Mouse (Mus musculus): ENCODE data around the gene Panx1. TPM values are rescaled to one million over a fixed set of nuclear protein-coding genes. Genes with fewer than 3 reads are reported as not detected.

The Panx1 gene
- polyA plus RNA-seq, 1 experiment from 2014 or later = 12.0 TPM

- H3K27me3 ChIP-seq = no peaks in the 10 kb centered on the region
- POLR2A ChIA-PET = no interaction called here
- ATAC-seq (no peak), DNase-seq (ENCODE audit: low read depth, low spot score) (no peak)
- no peak for TF ChIP-seq CTCF (IDR thresholded peaks at IDR 0.05)
- in situ Hi-C loops (cut with MboI; ENCODE audit: low pct_unique_long_range_greater_than_20kb) = loop anchor here (25.0 kb wide), 1 partner anchor 491 kb away; the partner anchor contains the start of genes Cwc15 and Kdm4d
- CTCF ChIA-PET = interaction anchor here (3.8 kb wide), 1 partner anchor 12 kb away, joined by 17 read pairs; no protein-coding TSS in a partner anchor
Observed at GRCm38 (mm10) chr9:15002995-15003613, 42.2 kb downstream of the Panx1 start.

GRCm38 (mm10) chr9:14998790-14999189, 46.5 kb downstream of the Panx1 start:
- CTCF ChIA-PET = interaction anchor here (1.0 to 1.8 kb wide), 3 partner anchors 12 to 234 kb away, joined by 3 to 7 read pairs (median 5); no protein-coding TSS in a partner anchor
- TF ChIP-seq CTCF (IDR thresholded peaks at IDR 0.05) = no peak
- POLR2A ChIA-PET = no interaction called here
- no peaks in the 10 kb centered on the region for H3K27me3 ChIP-seq
- no peak for ATAC-seq
- no peak for DNase-seq (ENCODE audit: low read depth, low spot score)
- in situ Hi-C loops (cut with MboI; ENCODE audit: low pct_unique_long_range_greater_than_20kb) = no loop called here

GRCm38 (mm10) chr9:14997271-14998055, 47.8 kb downstream of the Panx1 start:
- no peak for TF ChIP-seq CTCF (IDR thresholded peaks at IDR 0.05)
- ATAC-seq = no peak
- peaks cover 3% of the 10 kb centered on the region for H3K27me3 ChIP-seq
- in situ Hi-C loops (cut with MboI; ENCODE audit: low pct_unique_long_range_greater_than_20kb) = no loop called here
- ChIA-PET POLR2A (no interaction called here), CTCF (interaction anchor here (1.2 to 1.8 kb wide), 2 partner anchors 18 to 30 kb away, joined by 3 to 7 read pairs; no protein-coding TSS in a partner anchor)
- no peak for DNase-seq (ENCODE audit: low read depth, low spot score)

- H3K27me3 ChIP-seq = peaks cover 9% of the 10 kb centered on the region
- POLR2A ChIA-PET = no interaction called here
- no peak for ATAC-seq
- CTCF ChIA-PET = no interaction called here
- in situ Hi-C loops (cut with MboI; ENCODE audit: low pct_unique_long_range_greater_than_20kb) = no loop called here
- no peak for DNase-seq (ENCODE audit: low read depth, low spot score)
- TF ChIP-seq CTCF (IDR thresholded peaks at IDR 0.05) = no peak
Observed at GRCm38 (mm10) chr9:14995525-14995924, 49.8 kb downstream of the Panx1 start.

GRCm38 (mm10) chr9:14988606-14989293, 56.5 kb downstream of the Panx1 start:
- no peak for TF ChIP-seq CTCF (IDR thresholded peaks at IDR 0.05)
- H3K27me3 ChIP-seq = peaks cover 9% of the 10 kb centered on the region
- no peak for DNase-seq (ENCODE audit: low read depth, low spot score)
- in situ Hi-C loops (cut with MboI; ENCODE audit: low pct_unique_long_range_greater_than_20kb) = no loop called here
- no peak for ATAC-seq
- ChIA-PET POLR2A (no interaction called here), CTCF (no interaction called here)

GRCm38 (mm10) chr9:14983141-14983540, 62.1 kb downstream of the Panx1 start:
- in situ Hi-C loops (cut with MboI; ENCODE audit: low pct_unique_long_range_greater_than_20kb) = no loop called here
- ATAC-seq = no peak
- DNase-seq (ENCODE audit: low read depth, low spot score) = no peak

GRCm38 (mm10) chr9:14982683-14983082, 62.6 kb downstream of the Panx1 start:
- H3K27me3 ChIP-seq = peaks cover 14% of the 10 kb centered on the region

More at GRCm38 (mm10) chr9:14983141-14983540, 62.1 kb downstream of the Panx1 start:
- ChIA-PET CTCF (no interaction called here), POLR2A (no interaction called here)
- no peak for TF ChIP-seq CTCF (IDR thresholded peaks at IDR 0.05)
- H3K27me3 ChIP-seq = peaks cover 14% of the 10 kb centered on the region

GRCm38 (mm10) chr9:14981539-14982155, 63.6 kb downstream of the Panx1 start:
- no peak for TF ChIP-seq CTCF (IDR thresholded peaks at IDR 0.05)
- ChIA-PET POLR2A (no interaction called here), CTCF (no interaction called here)
- ATAC-seq (no peak), DNase-seq (ENCODE audit: low read depth, low spot score) (no peak)
- in situ Hi-C loops (cut with MboI; ENCODE audit: low pct_unique_long_range_greater_than_20kb) = no loop called here
- peaks cover 14% of the 10 kb centered on the region for H3K27me3 ChIP-seq

More at GRCm38 (mm10) chr9:14982683-14983082, 62.6 kb downstream of the Panx1 start:
- POLR2A ChIA-PET = no interaction called here
- ATAC-seq (no peak), DNase-seq (ENCODE audit: low read depth, low spot score) (no peak)
- CTCF ChIA-PET = no interaction called here
- TF ChIP-seq CTCF (IDR thresholded peaks at IDR 0.05) = no peak
- in situ Hi-C loops (cut with MboI; ENCODE audit: low pct_unique_long_range_greater_than_20kb) = no loop called here

- ChIA-PET POLR2A (no interaction called here), CTCF (no interaction called here)
- ATAC-seq (no peak), DNase-seq (ENCODE audit: low read depth, low spot score) (no peak)
- H3K27me3 ChIP-seq = peaks cover 11% of the 10 kb centered on the region
- no peak for TF ChIP-seq CTCF (IDR thresholded peaks at IDR 0.05)
- in situ Hi-C loops (cut with MboI; ENCODE audit: low pct_unique_long_range_greater_than_20kb) = no loop called here
Observed at GRCm38 (mm10) chr9:14974251-14975232, 70.7 kb downstream of the Panx1 start.
